Mouse (Mus musculus) intestine, embryonic 14.5 days (tissue): ENCODE data around the gene Naa80. TPM values are rescaled to one million over a fixed set of nuclear protein-coding genes. Genes with fewer than 3 reads are reported as not detected.

Experiments used
- ATAC-seq: fragments of 200-750 bp; cut with Nextera tagmentation; replicated peaks from 2 replicates; pipeline ENCODE4 v1.8.0; 2017; ENCODE audit warnings: low read depth, moderate number of reproducible peaks, moderate TSS enrichment, moderate library complexity; ENCODE audit not compliant: low FRiP score, low TSS enrichment
- DNase-seq: peaks from one replicate; pipeline ENCODE4 v3.0.0-alpha.2; 2018; ENCODE audit warnings: low spot score
- H3K27ac ChIP-seq: fragments of 300-500 bp; sonication (generic); 2 replicates; pipeline ENCODE4 v1.5.1; 2014; ENCODE audit warnings: low read depth, mild to moderate bottlenecking, control low read depth
- H3K27me3 ChIP-seq: fragments of 300-500 bp; sonication (generic); replicated peaks from 2 replicates; pipeline ENCODE4 v1.6.1; 2014; ENCODE audit warnings: low read length, control low read depth; ENCODE audit not compliant: control insufficient read depth, insufficient read depth
- H3K36me3 ChIP-seq: fragments of 300-500 bp; sonication (generic); 2 replicates; pipeline ENCODE4 v1.6.1; 2014; ENCODE audit warnings: low read length, control low read depth; ENCODE audit not compliant: control insufficient read depth, insufficient read depth
- H3K4me1 ChIP-seq: fragments of 300-500 bp; sonication (generic); replicated peaks from 2 replicates; pipeline ENCODE4 v1.6.1; 2014; ENCODE audit warnings: low read length, control low read depth, mixed read lengths; ENCODE audit not compliant: control insufficient read depth, insufficient read depth
- H3K4me2 ChIP-seq: fragments of 300-500 bp; sonication (generic); 2 replicates; pipeline ENCODE4 v1.6.1; 2014; ENCODE audit warnings: low read length
- H3K4me3 ChIP-seq: fragments of 300-500 bp; sonication (generic); 2 replicates; pipeline ENCODE4 v1.5.1; 2014; ENCODE audit warnings: low read depth, low read length, control low read depth, mixed read lengths
- H3K9ac ChIP-seq: fragments of 300-500 bp; sonication (generic); 2 replicates; pipeline ENCODE4 v1.6.1; 2014; ENCODE audit warnings: mild to moderate bottlenecking, low read length
- H3K9me3 ChIP-seq: fragments of 300-500 bp; sonication (generic); 2 replicates; pipeline ENCODE4 v1.6.1; 2016; ENCODE audit warnings: low read length, control low read depth; ENCODE audit not compliant: control insufficient read depth
- WGBS: fragments of 180-500 bp; shearing (Covaris S2); extraction: QIAGEN DNeasy Blood & Tissue Kit; methylation state at CpG from one replicate; pipeline ENCODE4 v1.1.7; 2014; 5-methylcytosine and 5-hydroxymethylcytosine counted together
- polyA plus RNA-seq: library from polyadenylated mRNA; unstranded; fragments of >200 nt; fragmentation: Nextera tagmentation; extraction: Ambion mirVana; gene quantifications from 2 replicates; pipeline ENCODE4 v1.2.1, GENCODE M21; 2014

Gene Naa80
- polyA plus RNA-seq, 1 experiment from 2014 or later, result 14.7 TPM

- H3K27me3 ChIP-seq, result no peaks in the 10 kb centered on the region
- peak within 1 kb of the TSS; percentile 97 for H3K4me2 ChIP-seq
- ATAC-seq, result peak; percentile 82
- no peaks in the 10 kb centered on the region for H3K9me3 ChIP-seq
- DNase-seq, result peak; percentile 97
- WGBS, result under 1% methylated on average over 46 of the region's 46 CpGs
- H3K4me3 ChIP-seq, result peak within 1 kb of the TSS; percentile 87
- peaks cover 23% of the 10 kb centered on the region for H3K4me1 ChIP-seq
- H3K27ac ChIP-seq, result no peak within 1 kb of the TSS
- H3K36me3 ChIP-seq, result peaks cover 56% of the 10 kb centered on the region
- peak within 1 kb of the TSS; percentile 55 for H3K9ac ChIP-seq
These were observed 37.0 kb upstream of the Naa80 start, which contains the start of the genes Cyb561d2 and Nprl2 for GRCm38 (mm10) chr9:107541474-107542351. TSS of gene Cyb561d2 (minus strand) at chr9:107542193. TSS of gene Nprl2 (plus strand) at chr9:107542226.

- Histone ChIP-seq H3K27me3 (no peaks in the 10 kb centered on the region), H3K4me3 (peak overlapping the region; percentile 87), H3K27ac (no peak overlapping the region), H3K9ac (peak overlapping the region; percentile 55), H3K9me3 (no peaks in the 10 kb centered on the region), H3K36me3 (peaks cover 50% of the 10 kb centered on the region), H3K4me1 (peaks cover 23% of the 10 kb centered on the region), H3K4me2 (peak overlapping the region; percentile 97)
- WGBS, result under 1% methylated on average over 11 of the region's 11 CpGs
- ATAC-seq, result peak; percentile 21; the same call in 1 of the 2 replicates
- DNase-seq, result no peak
These were observed 36.4 kb upstream of the Naa80 start for GRCm38 (mm10) chr9:107542352-107542686.

GRCm38 (mm10) chr9:107542721-107543120 is 36.0 kb upstream of the Naa80 start:
- peak overlapping the region; percentile 87 for H3K4me3 ChIP-seq
- peaks cover 46% of the 10 kb centered on the region for H3K36me3 ChIP-seq
- no peak for ATAC-seq
- DNase-seq, result no peak
- H3K27ac ChIP-seq, result no peak overlapping the region
- no peaks in the 10 kb centered on the region for H3K27me3 ChIP-seq
- H3K9ac ChIP-seq, result peak overlapping the region; percentile 55
- 37% methylated on average over 8 of the region's 8 CpGs for WGBS
- no peaks in the 10 kb centered on the region for H3K9me3 ChIP-seq
- H3K4me1 ChIP-seq, result peaks cover 24% of the 10 kb centered on the region
- H3K4me2 ChIP-seq, result peak overlapping the region; percentile 97

GRCm38 (mm10) chr9:107543299-107543698 is 35.4 kb upstream of the Naa80 start:
- Histone ChIP-seq H3K27me3 (no peaks in the 10 kb centered on the region), H3K9me3 (no peaks in the 10 kb centered on the region), H3K4me1 (peaks cover 24% of the 10 kb centered on the region), H3K9ac (no peak overlapping the region), H3K36me3 (peaks cover 40% of the 10 kb centered on the region), H3K27ac (no peak overlapping the region), H3K4me3 (peak overlapping the region; percentile 87; the same call in 1 of the 2 replicates), H3K4me2 (peak overlapping the region; percentile 97)
- no peak for DNase-seq
- 89% methylated on average over 11 of the region's 11 CpGs for WGBS
- no peak for ATAC-seq

- Histone ChIP-seq H3K27me3 (no peaks in the 10 kb centered on the region), H3K27ac (no peak overlapping the region), H3K9ac (no peak overlapping the region), H3K4me1 (peaks cover 24% of the 10 kb centered on the region), H3K4me2 (no peak overlapping the region), H3K9me3 (no peaks in the 10 kb centered on the region), H3K36me3 (peaks cover 31% of the 10 kb centered on the region), H3K4me3 (no peak overlapping the region)
- DNase-seq (no peak), ATAC-seq (no peak)
- WGBS, result 97% methylated on average over 17 of the region's 17 CpGs
These were observed 34.4 kb upstream of the Naa80 start for GRCm38 (mm10) chr9:107544196-107544700.

GRCm38 (mm10) chr9:107544729-107545128 is 34.0 kb upstream of the Naa80 start:
- no peak overlapping the region for H3K4me3 ChIP-seq
- DNase-seq (no peak), ATAC-seq (no peak)
- no peaks in the 10 kb centered on the region for H3K27me3 ChIP-seq
- WGBS, result 94% methylated on average over 12 of the region's 12 CpGs
- H3K4me1 ChIP-seq, result peaks cover 24% of the 10 kb centered on the region
- no peaks in the 10 kb centered on the region for H3K9me3 ChIP-seq
- no peak overlapping the region for H3K4me2 ChIP-seq
- peaks cover 26% of the 10 kb centered on the region for H3K36me3 ChIP-seq
- no peak overlapping the region for H3K9ac ChIP-seq
- H3K27ac ChIP-seq, result no peak overlapping the region

- no peak overlapping the region for H3K9ac ChIP-seq
- DNase-seq, result no peak
- WGBS, result 83% methylated on average over 10 of the region's 10 CpGs
- H3K4me1 ChIP-seq, result peaks cover 24% of the 10 kb centered on the region
- H3K36me3 ChIP-seq, result peaks cover 22% of the 10 kb centered on the region
- H3K27me3 ChIP-seq, result no peaks in the 10 kb centered on the region
- no peak overlapping the region for H3K4me2 ChIP-seq
- no peaks in the 10 kb centered on the region for H3K9me3 ChIP-seq
- H3K4me3 ChIP-seq, result no peak overlapping the region
- H3K27ac ChIP-seq, result no peak overlapping the region
- ATAC-seq, result no peak
These were observed 33.5 kb upstream of the Naa80 start for GRCm38 (mm10) chr9:107545199-107545598.

- H3K4me1 ChIP-seq, result peaks cover 24% of the 10 kb centered on the region
- WGBS, result 20% methylated on average over 3 of the region's 3 CpGs
- no peak for ATAC-seq
- no peak overlapping the region for H3K9ac ChIP-seq
- H3K27me3 ChIP-seq, result no peaks in the 10 kb centered on the region
- H3K27ac ChIP-seq, result no peak overlapping the region
- H3K9me3 ChIP-seq, result no peaks in the 10 kb centered on the region
- peaks cover 22% of the 10 kb centered on the region for H3K36me3 ChIP-seq
- no peak overlapping the region for H3K4me3 ChIP-seq
- H3K4me2 ChIP-seq, result no peak overlapping the region
- DNase-seq, result peak; percentile 89
These were observed 33.1 kb upstream of the Naa80 start for GRCm38 (mm10) chr9:107545602-107546001.
